Mouse (Mus musculus): ENCODE measurements around the gene Iqgap1.

The Iqgap1 gene

GRCm38 (mm10) chr7:80702510-80702909 is 123.3 kb downstream of the Iqgap1 start:
- DNase-seq, result no peak

- no peak for DNase-seq
Observed at GRCm38 (mm10) chr7:80699709-80700108, 126.1 kb downstream of the Iqgap1 start.

- DNase-seq, result no peak
Observed at GRCm38 (mm10) chr7:80698940-80699339, 126.8 kb downstream of the Iqgap1 start.

GRCm38 (mm10) chr7:80697859-80698258 is 127.9 kb downstream of the Iqgap1 start:
- no peak for DNase-seq

GRCm38 (mm10) chr7:80696903-80697302 is 128.9 kb downstream of the Iqgap1 start:
- DNase-seq, result no peak

GRCm38 (mm10) chr7:80696334-80696733 is 129.4 kb downstream of the Iqgap1 start:
- DNase-seq, result no peak

- no peak for DNase-seq
Observed at GRCm38 (mm10) chr7:80692472-80692871, 133.3 kb downstream of the Iqgap1 start.

- DNase-seq, result no peak
Observed at GRCm38 (mm10) chr7:80691131-80691530, 134.6 kb downstream of the Iqgap1 start.

- DNase-seq, result no peak
Observed at GRCm38 (mm10) chr7:80689221-80689591, 136.6 kb downstream of the Iqgap1 start.

GRCm38 (mm10) chr7:80688556-80689220 is 137.1 kb downstream of the Iqgap1 start, which contains the start of gene Crtc3:
Gene Crtc3, minus strand, starts transcription at chr7:80688877.
- peak; percentile 76 for DNase-seq

GRCm38 (mm10) chr7:80687721-80688555 is 137.8 kb downstream of the Iqgap1 start:
- peak; percentile 60 for DNase-seq

GRCm38 (mm10) chr7:80685639-80686038 is 140.1 kb downstream of the Iqgap1 start:
- no peak for DNase-seq

GRCm38 (mm10) chr7:80682630-80683029 is 143.1 kb downstream of the Iqgap1 start:
- DNase-seq, result no peak

- DNase-seq, result no peak
Observed at GRCm38 (mm10) chr7:80680218-80680847, 145.4 kb downstream of the Iqgap1 start.

- DNase-seq, result no peak
Observed at GRCm38 (mm10) chr7:80672323-80672722, 153.5 kb downstream of the Iqgap1 start.

- DNase-seq, result no peak
Observed at GRCm38 (mm10) chr7:80670889-80671288, 154.9 kb downstream of the Iqgap1 start.

- no peak for DNase-seq
Observed at GRCm38 (mm10) chr7:80667190-80667589, 158.6 kb downstream of the Iqgap1 start.

GRCm38 (mm10) chr7:80666198-80666915 is 159.4 kb downstream of the Iqgap1 start:
- peak; percentile 54 for DNase-seq
